18 mouse cellular contexts compared by ENCODE assay signal in the genomic region with DNA sequence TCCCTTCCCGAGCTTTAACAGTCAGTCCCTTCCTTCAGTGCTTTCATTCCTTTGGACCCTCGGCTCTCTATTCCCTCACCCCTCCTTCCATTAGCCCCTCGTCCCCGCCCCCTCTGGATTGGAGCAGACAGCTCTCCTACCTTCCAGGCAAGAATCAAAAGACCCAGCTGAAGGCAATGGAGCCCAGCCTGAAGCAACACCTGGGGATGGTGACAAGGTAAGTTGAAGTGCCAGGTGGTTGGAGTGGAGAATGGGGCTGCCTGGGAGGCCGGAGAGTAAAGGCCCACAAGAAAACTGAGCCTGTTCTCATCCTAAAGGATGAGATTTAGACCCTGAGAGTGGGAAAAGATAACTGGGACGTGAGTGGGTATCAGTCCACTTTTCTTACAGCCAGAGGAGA. TPM values are rescaled to one million over a fixed set of nuclear protein-coding genes. Genes with fewer than 3 reads are reported as not detected.
"Had no signal": no experiment of that assay in that cellular context is flagged by ENCODE, and none has a peak within 500 bp of the region (broad histone marks: within the 10 kb centered on the region; RNA-seq: fewer than 3 reads in every experiment).

No protein-coding gene starts in this region.

- H3K4me3 ChIP-seq: lung, embryonic 15.5 days; megakaryocyte, embryonic 14.5 days; midbrain, embryonic 13.5 days; midbrain, embryonic 15.5 days; neural tube, embryonic 12.5 days; stomach, embryonic 15.5 days had no signal

- DNase-seq: lung, adult 2 months; lung, postnatal 14 days; lung, postnatal 36 days; right cerebral cortex, postnatal 14 days; thymus, adult 2 months; thymus, postnatal 25 days; thymus, postnatal 4 days had no signal

- H3K27ac ChIP-seq: lung, embryonic 15.5 days; macrophage; midbrain, embryonic 13.5 days; midbrain, embryonic 15.5 days; neural tube, embryonic 12.5 days; stomach, embryonic 15.5 days; stomach, postnatal 0 days had no signal

RNA-seq across cellular contexts. Expression of a gene that starts 19.8 kb away (rescaled TPM):
- total RNA-seq: midbrain, postnatal 0 days; monocyte, adult 5-6 weeks; neutrophil, adult 5-6 weeks had no signal
